Mouse (Mus musculus): ENCODE results near the gene Gm10770. TPM values are rescaled to one million over a fixed set of nuclear protein-coding genes. Genes with fewer than 3 reads are reported as not detected.
A peak's percentile ranks its signal among the peaks of the same experiment; 100 is the strongest.
"Not testable (repeated sequence)": the region's sequence is repeated elsewhere in the genome, so short reads cannot be mapped to it uniquely, and the experiment has no call there.

Gene Gm10770
- not detected in 2 replicates for polyA plus RNA-seq (2015; fragmentation: Nextera tagmentation; extraction: Ambion mirVana)

DNA sequence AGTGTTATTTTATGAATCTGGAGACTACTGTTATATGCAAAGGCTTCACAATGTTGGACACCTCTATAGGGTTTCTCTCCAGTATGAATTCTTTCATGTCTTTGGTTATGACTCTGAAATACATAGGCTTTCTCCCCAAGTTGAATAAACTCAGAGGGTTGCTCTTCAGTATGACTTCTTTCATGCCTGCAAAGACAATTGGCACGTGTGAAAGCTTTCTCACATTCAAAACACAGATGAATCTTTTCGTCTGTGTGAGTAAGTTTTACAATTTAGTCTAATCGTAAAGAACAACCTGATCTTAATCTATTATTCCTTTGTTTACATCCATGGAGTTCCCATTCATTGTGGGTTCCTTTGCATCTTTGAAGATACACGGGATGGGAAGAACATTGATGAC, at the start of gene Gm10770:
TSS of gene Gm10770 (minus strand) at position 101 of the 400 bp plus-strand sequence.
- not testable (repeated sequence) for H3K4me3 ChIP-seq; H3K9me3 ChIP-seq; H3K36me3 ChIP-seq (replicated peaks); H3K9ac ChIP-seq; H3K27me3 ChIP-seq (replicated peaks); ATAC-seq (replicated peaks); H3K4me2 ChIP-seq; H3K27ac ChIP-seq; H3K4me1 ChIP-seq
- 81% methylated on average over 4 of the region's 4 CpGs for WGBS

DNA sequence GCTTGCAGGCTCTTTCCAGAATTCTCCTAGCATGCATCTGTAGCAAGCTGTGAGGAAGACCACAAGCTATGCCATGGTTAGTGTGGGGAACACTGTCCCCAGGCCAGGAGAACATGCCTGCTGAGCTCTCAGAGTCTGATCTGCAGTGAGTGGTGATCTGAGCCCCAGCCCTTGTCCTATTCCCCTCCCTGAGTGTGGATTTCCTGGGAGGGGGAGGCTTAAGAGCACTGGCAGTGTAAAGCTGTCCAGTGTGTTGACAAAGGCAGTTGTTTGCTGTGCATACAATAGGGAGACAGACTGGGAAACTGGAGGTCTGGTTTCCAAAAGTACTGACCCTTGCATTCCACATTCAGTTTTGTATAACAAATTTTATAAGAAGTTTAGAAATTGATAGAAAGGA, 43.8 kb upstream of the Gm10770 start:
- H3K27me3 ChIP-seq (replicated peaks); H3K9ac ChIP-seq; H3K36me3 ChIP-seq (replicated peaks); H3K9me3 ChIP-seq; H3K27ac ChIP-seq; ATAC-seq (replicated peaks); H3K4me1 ChIP-seq; H3K4me3 ChIP-seq; H3K4me2 ChIP-seq: not testable (repeated sequence)

DNA sequence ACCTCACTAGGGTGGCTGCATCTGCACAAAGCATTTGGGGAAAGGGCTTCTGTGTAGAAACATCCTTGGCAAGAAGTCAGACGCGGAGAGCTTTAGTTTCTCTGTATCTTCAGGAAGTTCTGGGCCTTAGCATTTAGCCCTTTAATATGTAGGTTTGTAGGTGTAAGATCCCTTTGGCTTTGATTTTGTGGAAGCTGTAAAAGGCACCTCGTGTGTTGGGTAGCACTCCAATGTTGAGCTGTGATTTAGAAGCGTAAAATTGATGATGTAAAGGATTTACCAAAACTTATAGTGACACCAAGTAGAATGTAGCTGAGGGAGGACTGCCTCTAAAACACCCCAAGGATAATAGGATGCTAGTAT, 38.9 kb upstream of the Gm10770 start:
- H3K9me3 ChIP-seq; H3K4me1 ChIP-seq; H3K27me3 ChIP-seq (replicated peaks); ATAC-seq (replicated peaks); H3K36me3 ChIP-seq (replicated peaks): not testable (repeated sequence)
- Histone ChIP-seq H3K4me3 (peak overlapping the region; percentile 45), H3K4me2 (peak overlapping the region; percentile 49), H3K27ac (peak overlapping the region; percentile 60), H3K9ac (peak overlapping the region; percentile 45)
- WGBS, result 14% methylated on average over 4 of the region's 4 CpGs

DNA sequence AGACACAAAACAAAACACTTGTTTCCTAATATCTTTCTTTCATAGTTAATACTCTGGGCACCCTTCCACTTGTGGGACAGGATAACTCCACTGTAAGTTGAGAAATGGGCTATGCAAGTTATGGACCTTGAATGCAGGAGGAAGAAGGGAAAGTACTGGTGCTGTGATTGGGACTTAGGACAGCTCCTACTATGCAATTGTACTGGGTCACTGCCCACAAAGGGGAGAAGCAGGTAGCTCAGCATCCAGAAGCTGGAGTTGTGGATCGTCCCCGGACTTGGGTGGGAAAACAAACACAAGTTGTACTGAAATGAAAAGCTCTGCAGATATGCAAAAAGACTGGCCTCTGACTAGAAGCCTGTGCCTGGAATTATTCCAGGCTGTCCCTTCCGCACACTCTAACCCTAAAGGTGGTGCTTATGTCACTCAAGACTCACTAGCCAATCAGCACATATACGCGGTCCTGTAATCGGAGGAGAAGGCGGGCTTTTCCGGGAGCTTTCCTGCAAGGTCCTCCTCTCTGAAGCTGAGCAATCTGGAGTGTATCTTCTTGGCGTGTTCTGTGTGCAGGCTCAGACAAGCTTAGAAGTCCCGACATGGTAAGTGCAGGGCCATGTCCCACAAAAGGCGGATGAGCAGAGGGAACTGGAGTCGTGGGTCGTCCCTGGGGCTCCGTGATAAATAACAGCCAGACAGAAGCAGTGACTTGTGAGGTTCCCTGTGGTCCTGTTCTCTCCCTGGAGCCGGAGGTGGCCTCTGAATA, 38.3 kb upstream of the Gm10770 start, which contains the start of gene Zfp937:
TSS of gene Zfp937 (plus strand) at position 474 of the 763 bp plus-strand sequence.
- not testable (repeated sequence) for H3K36me3 ChIP-seq (replicated peaks); H3K9me3 ChIP-seq; H3K27me3 ChIP-seq (replicated peaks); H3K4me1 ChIP-seq
- peak within 1 kb of the TSS; percentile 49 for H3K4me2 ChIP-seq
- peak; percentile 100 for ATAC-seq (replicated peaks)
- WGBS, result 4% methylated on average over 15 of the region's 15 CpGs
- peak within 1 kb of the TSS; percentile 60 for H3K27ac ChIP-seq
- H3K4me3 ChIP-seq, result peak within 1 kb of the TSS; percentile 45
- peak within 1 kb of the TSS; percentile 45 for H3K9ac ChIP-seq

DNA sequence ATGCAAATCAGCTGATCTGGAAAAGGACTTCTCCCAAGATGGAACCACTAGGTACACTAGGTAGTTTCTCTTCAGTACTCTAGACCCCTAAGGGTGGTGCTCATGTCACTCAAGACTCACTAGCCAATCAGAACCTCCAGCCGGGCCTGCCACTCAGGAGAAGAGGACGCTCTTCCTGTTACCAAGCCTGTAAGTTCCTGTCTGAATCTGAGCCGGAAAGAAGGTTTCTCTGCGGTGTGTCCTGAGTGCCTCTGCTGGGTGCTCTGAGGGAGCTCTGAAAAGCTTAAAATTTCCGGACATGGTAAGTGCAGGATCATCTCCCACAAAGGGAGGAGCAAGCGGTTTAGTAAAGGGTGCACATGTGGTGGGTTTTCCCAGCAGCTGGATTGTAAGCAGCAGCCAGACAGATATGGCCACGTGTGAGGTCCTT, 2.1 kb upstream of the Gm10770 start, which contains the start of gene Gm14139:
TSS of gene Gm14139 (plus strand) at position 186 of the 430 bp plus-strand sequence.
- not testable (repeated sequence) for H3K27ac ChIP-seq; H3K9ac ChIP-seq; H3K4me2 ChIP-seq; ATAC-seq (replicated peaks); H3K36me3 ChIP-seq (replicated peaks); H3K4me3 ChIP-seq; H3K27me3 ChIP-seq (replicated peaks); H3K4me1 ChIP-seq; H3K9me3 ChIP-seq
- 76% methylated on average over 7 of the region's 7 CpGs for WGBS

DNA sequence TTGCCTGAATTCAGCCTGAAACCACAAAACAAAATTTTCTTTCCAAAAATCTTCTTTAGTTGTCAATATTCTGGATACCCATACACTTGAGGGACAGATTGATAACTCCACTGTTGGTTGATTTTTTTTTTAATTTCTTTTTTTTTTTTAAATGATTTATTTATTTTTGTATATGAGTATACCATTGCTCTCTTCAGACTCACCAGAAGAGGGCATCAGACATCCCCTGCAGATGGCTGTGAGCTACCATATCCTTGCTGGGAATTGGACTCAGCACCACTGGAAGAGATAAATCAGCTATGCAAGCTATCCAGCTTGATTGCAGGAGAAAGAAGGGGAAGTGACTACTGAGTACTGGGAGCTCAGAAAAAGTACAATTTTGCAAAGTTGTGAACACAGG, 1.6 kb upstream of the Gm10770 start:
- H3K4me1 ChIP-seq; H3K4me2 ChIP-seq; H3K27me3 ChIP-seq (replicated peaks); H3K9me3 ChIP-seq; H3K4me3 ChIP-seq; H3K9ac ChIP-seq; H3K27ac ChIP-seq; H3K36me3 ChIP-seq (replicated peaks); ATAC-seq (replicated peaks): not testable (repeated sequence)

DNA sequence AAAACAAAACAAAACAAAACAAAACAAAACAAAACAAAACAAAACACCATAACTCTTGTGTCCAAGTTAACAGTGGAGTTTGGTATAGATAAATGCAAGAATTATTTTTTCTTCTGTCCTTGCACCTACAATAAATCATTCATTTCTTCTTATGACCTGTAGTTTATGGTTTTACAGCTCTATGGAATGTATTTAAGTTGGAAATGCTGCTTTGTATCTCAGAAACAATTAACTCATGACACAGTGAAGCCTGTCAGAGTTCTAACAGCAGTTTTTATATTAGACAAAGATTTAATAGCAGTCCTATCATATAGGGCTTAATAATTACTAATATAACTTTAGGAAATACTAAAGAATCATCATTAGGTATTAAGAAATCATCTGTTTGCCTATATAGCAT, 5.6 kb downstream of the Gm10770 start:
- Histone ChIP-seq H3K27ac (no peak overlapping the region), H3K36me3 (replicated peaks) (no peaks in the 10 kb centered on the region), H3K9me3 (no peaks in the 10 kb centered on the region), H3K4me3 (no peak overlapping the region), H3K4me1 (no peaks in the 10 kb centered on the region), H3K4me2 (no peak overlapping the region), H3K27me3 (replicated peaks) (no peaks in the 10 kb centered on the region), H3K9ac (no peak overlapping the region)
- no peak for ATAC-seq (replicated peaks)

DNA sequence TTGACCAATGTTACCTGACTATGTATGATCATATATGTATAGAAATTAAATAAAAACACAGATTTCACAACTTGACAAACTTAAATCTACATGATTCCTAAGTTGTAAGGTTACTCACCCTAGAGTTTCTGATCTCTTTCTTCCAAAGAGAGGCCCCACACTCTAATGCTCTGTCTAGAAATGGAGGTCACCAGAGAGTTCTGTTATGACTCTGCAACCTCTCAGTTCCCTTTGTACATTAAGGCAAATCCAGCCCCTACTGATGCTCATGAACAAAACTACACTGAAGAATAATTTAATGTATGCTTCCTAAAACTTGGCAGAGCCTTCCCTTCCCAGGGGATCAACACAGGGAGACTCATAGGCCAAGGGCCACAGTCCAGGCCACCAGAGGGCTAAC, 12.8 kb downstream of the Gm10770 start:
- H3K4me1 ChIP-seq, result no peaks in the 10 kb centered on the region
- no peak overlapping the region for H3K4me2 ChIP-seq
- no peak for ATAC-seq (replicated peaks)
- H3K4me3 ChIP-seq, result no peak overlapping the region
- H3K36me3 ChIP-seq (replicated peaks), result no peaks in the 10 kb centered on the region
- no peak overlapping the region for H3K27ac ChIP-seq
- H3K9me3 ChIP-seq, result no peaks in the 10 kb centered on the region
- no peaks in the 10 kb centered on the region for H3K27me3 ChIP-seq (replicated peaks)
- H3K9ac ChIP-seq, result no peak overlapping the region

DNA sequence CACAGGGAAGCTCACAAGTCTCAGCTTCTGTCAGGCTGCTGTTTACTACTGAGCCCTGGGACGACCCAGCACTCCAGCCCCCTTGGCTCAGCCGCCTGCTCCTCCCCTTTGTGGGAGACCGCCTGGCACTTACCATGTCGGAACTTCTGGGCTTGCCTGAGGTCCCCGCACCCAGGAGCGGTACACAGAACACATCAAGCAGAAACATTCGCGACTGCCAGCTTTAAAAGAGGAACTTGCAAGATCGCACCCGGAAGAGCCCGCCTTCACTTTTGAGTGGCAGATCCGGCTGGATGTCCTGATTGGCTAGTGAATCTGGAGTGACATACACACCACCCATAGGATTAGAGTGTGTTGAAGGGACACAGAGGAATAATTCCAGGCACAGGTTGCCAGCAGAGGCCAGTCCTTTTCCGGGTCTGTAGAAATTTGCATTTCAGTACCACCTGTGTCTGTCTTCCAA, 43.0 kb downstream of the Gm10770 start, which contains the start of gene Zfp120:
TSS of gene Zfp120 (minus strand) at position 274 of the 463 bp plus-strand sequence.
- H3K4me2 ChIP-seq, result peak within 1 kb of the TSS; percentile 52
- peak within 1 kb of the TSS; percentile 70 for H3K9ac ChIP-seq
- H3K27me3 ChIP-seq (replicated peaks), result no peaks in the 10 kb centered on the region
- peaks cover 10% of the 10 kb centered on the region for H3K4me1 ChIP-seq
- peaks cover 16% of the 10 kb centered on the region; the same call in 1 of the 2 replicates for H3K36me3 ChIP-seq (replicated peaks)
- no peaks in the 10 kb centered on the region for H3K9me3 ChIP-seq
- under 1% methylated on average over 13 of the region's 13 CpGs for WGBS
- H3K4me3 ChIP-seq, result peak within 1 kb of the TSS; percentile 89
- H3K27ac ChIP-seq, result peak within 1 kb of the TSS; percentile 77
- ATAC-seq (replicated peaks), result peak; percentile 100

DNA sequence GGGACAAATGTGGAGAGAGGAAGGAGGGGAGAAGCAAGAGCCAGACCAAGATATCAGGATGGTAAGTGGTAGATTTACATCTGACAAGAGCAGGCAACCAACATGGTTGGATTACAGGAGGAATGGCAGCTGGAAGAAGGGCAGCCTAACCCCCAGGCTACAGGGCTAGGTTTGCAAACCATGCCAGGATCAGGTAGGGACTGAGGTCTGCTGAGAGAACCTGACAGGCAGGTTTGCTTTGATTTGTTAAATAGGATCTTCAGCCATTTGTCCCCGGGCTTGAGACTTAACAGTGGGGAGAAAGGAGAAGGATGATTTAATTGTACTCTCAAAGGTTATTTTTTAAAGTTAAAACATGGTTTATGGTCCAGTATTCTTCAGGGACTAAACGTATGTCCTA, 46.7 kb downstream of the Gm10770 start:
- Histone ChIP-seq H3K36me3 (replicated peaks) (peaks cover 30% of the 10 kb centered on the region), H3K27ac (no peak overlapping the region), H3K4me3 (no peak overlapping the region), H3K27me3 (replicated peaks) (no peaks in the 10 kb centered on the region), H3K9ac (no peak overlapping the region), H3K9me3 (peaks cover 16% of the 10 kb centered on the region; the same call in 1 of the 2 replicates), H3K4me1 (peaks cover 10% of the 10 kb centered on the region), H3K4me2 (no peak overlapping the region)
- 85% methylated on average over 2 of the region's 2 CpGs for WGBS
- no peak for ATAC-seq (replicated peaks)

DNA sequence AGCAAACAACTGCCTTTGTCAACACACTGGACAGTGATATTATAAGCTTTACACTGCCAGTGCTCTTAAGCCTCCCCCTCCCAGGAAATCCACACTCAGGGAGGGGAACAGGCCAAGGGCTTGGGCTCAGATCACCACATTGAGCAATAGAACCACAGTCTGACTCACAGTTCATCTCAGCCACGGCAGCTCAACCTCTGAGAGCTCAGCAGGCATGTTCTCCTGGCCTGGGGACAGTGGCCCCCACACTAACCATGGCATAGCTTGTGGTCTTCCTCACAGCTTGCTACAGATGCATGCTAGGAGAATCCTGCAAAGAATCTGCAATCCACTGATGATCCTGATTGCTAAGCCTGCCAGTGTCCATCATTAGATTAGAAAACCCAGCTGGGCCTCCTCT, 47.5 kb downstream of the Gm10770 start:
- H3K4me2 ChIP-seq; H3K27ac ChIP-seq; ATAC-seq (replicated peaks); H3K9ac ChIP-seq; H3K4me3 ChIP-seq; H3K27me3 ChIP-seq (replicated peaks): not testable (repeated sequence)
- Histone ChIP-seq H3K36me3 (replicated peaks) (peaks cover 30% of the 10 kb centered on the region), H3K4me1 (peaks cover 10% of the 10 kb centered on the region), H3K9me3 (peaks cover 16% of the 10 kb centered on the region; the same call in 1 of the 2 replicates)
- WGBS, result 94% methylated on average over 1 of the region's 1 CpGs

All from midbrain, embryonic 15.5 days (tissue).